8 mouse cellular contexts compared by ENCODE assay signal in the genomic region with DNA sequence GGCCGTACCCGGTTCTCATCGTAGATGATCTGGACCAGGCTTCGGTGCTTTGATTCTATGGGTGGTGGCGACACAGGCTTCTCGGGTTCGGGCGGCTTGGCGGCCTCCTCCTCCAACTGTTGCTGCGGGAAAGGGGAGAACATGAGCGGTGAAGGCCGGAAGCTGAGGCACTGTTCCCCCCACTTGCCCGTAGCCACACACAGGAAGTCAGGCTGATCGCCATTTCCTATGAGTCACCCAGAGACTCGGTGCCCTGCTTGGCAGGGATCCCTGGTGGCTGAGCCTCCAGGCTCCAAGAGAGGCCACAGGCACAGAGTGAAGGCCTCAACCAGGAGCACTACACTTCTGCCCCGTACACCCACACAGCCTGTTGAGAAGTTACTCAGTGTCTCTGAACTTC.
DNase-seq lines count a peak whose midpoint lies in the region; ATAC-seq and TF ChIP-seq lines count a peak whose summit lies in the region.

No protein-coding gene starts in this region.

- ATAC-seq in liver, postnatal 0 days = peak; percentile 58; the same call in 1 of the 2 replicates
- ATAC-seq in stomach, postnatal 0 days (ENCODE audit: low FRiP score, low TSS enrichment) = no peak
- no peak for ATAC-seq in megakaryocyte-erythroid progenitor cell, adult 5-6 weeks (replicated peaks; ENCODE audit: low FRiP score, low TSS enrichment, poor library complexity, severe bottlenecking)

- no peak overlapping the region for H3K9ac ChIP-seq in liver, postnatal 0 days (replicated peaks)
- no peak overlapping the region for H3K9ac ChIP-seq in stomach, postnatal 0 days (ENCODE audit: low read length)

- peaks cover 9% of the 10 kb centered on the region for H3K36me3 ChIP-seq in liver, postnatal 0 days (replicated peaks; ENCODE audit: insufficient read depth, low read length)
- H3K36me3 ChIP-seq in stomach, postnatal 0 days (ENCODE audit: control insufficient read depth, insufficient read depth, low read length) = peaks cover 15% of the 10 kb centered on the region

- 0 out of 2 replicates have a peak overlapping the region, but pooled peaks have one; percentile 11 for H3K27ac ChIP-seq in liver, postnatal 0 days (ENCODE audit: low read depth)
- H3K27ac ChIP-seq in stomach, postnatal 0 days (replicated peaks) = no peak overlapping the region

- 44% methylated on average over 16 of the region's 16 CpGs for WGBS in liver, postnatal 0 days (ENCODE audit: insufficient replicate concordance)
- WGBS in stomach, postnatal 0 days = 83% methylated on average over 16 of the region's 16 CpGs

- H3K27me3 ChIP-seq in liver, postnatal 0 days (ENCODE audit: insufficient read depth, low read length) = no peaks in the 10 kb centered on the region
- no peaks in the 10 kb centered on the region for H3K27me3 ChIP-seq in stomach, postnatal 0 days (ENCODE audit: control insufficient read depth, insufficient read depth, low read length)

- no peak overlapping the region; the same call in 1 of the 2 replicates for H3K4me2 ChIP-seq in liver, postnatal 0 days (ENCODE audit: low read depth, low read length)
- H3K4me2 ChIP-seq in stomach, postnatal 0 days (replicated peaks; ENCODE audit: low read depth) = no peak overlapping the region

- peak; percentile 53 for DNase-seq in ovary, adult 18-20 months (ENCODE audit: low spot score)
- no peak for DNase-seq in ovary, postnatal 14 days (ENCODE audit: low spot score)
- peak; percentile 90 for DNase-seq in adrenal gland, adult 2 months
- peak; percentile 59 for DNase-seq in gastrocnemius, postnatal 25 days
- DNase-seq in liver, postnatal 0 days = peak; percentile 53
- peak; percentile 66 to 68 for DNase-seq in spleen, postnatal 36 days (ENCODE audit: low spot score in 2 of 2)
- DNase-seq in stomach, postnatal 0 days (ENCODE audit: low spot score) = no peak

- H3K4me1 ChIP-seq in liver, postnatal 0 days (ENCODE audit: insufficient read depth) = peaks cover 2% of the 10 kb centered on the region; the same call in 1 of the 2 replicates
- peaks cover 4% of the 10 kb centered on the region; the same call in 1 of the 2 replicates for H3K4me1 ChIP-seq in stomach, postnatal 0 days (replicated peaks; ENCODE audit: control insufficient read depth, insufficient read depth)

- H3K4me3 ChIP-seq in liver, postnatal 0 days (ENCODE audit: low read depth, low read length) = no peak overlapping the region
- no peak overlapping the region for H3K4me3 ChIP-seq in stomach, postnatal 0 days (ENCODE audit: low read depth, low read length)

- no peak for TF ChIP-seq EP300 in liver, postnatal 0 days (IDR thresholded peaks at IDR 0.05; ENCODE audit: low read depth)
- TF ChIP-seq EP300 in stomach, postnatal 0 days (optimal IDR thresholded peaks at IDR 0.05) = no peak

- no peaks in the 10 kb centered on the region; the same call in 1 of the 2 replicates for H3K9me3 ChIP-seq in liver, postnatal 0 days (ENCODE audit: low read length)
- H3K9me3 ChIP-seq in stomach, postnatal 0 days (ENCODE audit: control insufficient read depth, low read length) = no peaks in the 10 kb centered on the region

- TF ChIP-seq CTCF in liver, postnatal 0 days (IDR thresholded peaks at IDR 0.05; ENCODE audit: low read depth) = no peak
- no peak for TF ChIP-seq CTCF in stomach, postnatal 0 days (IDR thresholded peaks at IDR 0.05; ENCODE audit: low read depth)

Comparison
In these comparisons a context has a peak if more than half of its experiments do, and no peak if none do; other contexts are left out.
1. DNase-seq: peak in ovary, adult 18-20 months (single experiment), adrenal gland, adult 2 months (single experiment), gastrocnemius, postnatal 25 days (single experiment), liver, postnatal 0 days (single experiment) and spleen, postnatal 36 days (2 of 2); none in ovary, postnatal 14 days (single experiment) and stomach, postnatal 0 days (single experiment).